Mouse (Mus musculus) heart, adult 2 months (tissue): ENCODE data around the gene Pdzd2.

ENCODE experiments used
- CTCF ChIP-seq: fragments of 200-600 bp; IDR thresholded peaks from 2 replicates; pipeline ENCODE4 v1.8.1; 2022; ENCODE audit warnings: antibody characterized with exemption, mild to moderate bottlenecking, moderate library complexity
- POLR2A ChIP-seq: fragments of 200-500 bp; IDR thresholded peaks from 2 replicates; pipeline ENCODE4 v1.6.1; 2011; ENCODE audit warnings: mild to moderate bottlenecking, low read depth, low read length, control low read depth; ENCODE audit not compliant: insufficient read depth

- TF ChIP-seq POLR2A (no peak), CTCF (no peak)
These were observed 90.0 kb downstream of the Pdzd2 start for GRCm38 (mm10) chr15:12649674-12650073.
